Mouse (Mus musculus) embryo, embryonic 9.5 days (tissue): Measurements from ENCODE around the gene Vmn1r138.
"Not testable (repeated sequence)": the region's sequence is repeated elsewhere in the genome, so short reads cannot be mapped to it uniquely, and the experiment has no call there.

Experiments
- DNase-seq: peaks from one replicate; pipeline ENCODE4 v3.0.0-alpha.2; 2017; ENCODE audit errors: extremely low spot score

The Vmn1r138 gene

DNA sequence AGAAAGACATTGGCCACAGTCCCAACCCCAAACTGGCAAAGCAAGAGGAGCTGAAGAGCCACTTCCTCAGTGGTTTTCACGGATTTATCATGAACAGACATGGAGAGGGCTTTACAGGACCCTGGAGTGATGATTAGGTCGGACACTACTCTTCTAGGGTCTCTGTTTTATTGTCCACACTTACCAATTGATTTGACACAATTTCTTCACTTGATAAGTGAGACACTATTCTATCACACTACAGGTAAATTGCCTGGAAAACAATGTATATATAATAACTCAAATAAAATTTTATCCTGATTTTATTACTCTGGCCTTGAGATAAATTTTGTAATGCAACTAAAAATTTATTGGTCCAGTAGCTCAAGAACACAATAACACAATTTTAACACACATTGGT lies at the start of gene Vmn1r138:
Vmn1r138 (minus strand) TSS at position 101 of the 400 bp plus-strand sequence.
- DNase-seq, result not testable (repeated sequence)

DNA sequence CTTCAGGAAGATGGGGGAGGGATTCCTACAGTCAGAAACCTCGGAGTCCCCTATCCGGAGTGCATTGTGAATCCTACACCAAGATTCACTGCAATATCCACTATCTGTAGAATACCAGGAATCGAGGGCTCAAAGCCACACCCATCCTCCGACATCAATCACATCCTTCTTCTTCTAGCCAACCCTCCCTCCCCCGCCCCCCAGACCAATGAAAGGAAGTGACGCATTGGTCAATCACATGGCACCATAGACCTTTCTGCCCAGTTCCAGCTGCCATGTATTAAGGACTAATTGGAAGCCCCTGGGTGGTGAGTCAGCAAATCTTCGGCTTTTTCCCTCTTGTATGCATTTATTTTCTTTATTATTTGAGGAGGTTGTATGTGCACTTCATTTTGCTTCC lies 40.1 kb upstream of the Vmn1r138 start, which contains the start of gene Vmn1r139:
Vmn1r139 (plus strand) TSS at position 301 of the 400 bp plus-strand sequence.
- not testable (repeated sequence) for DNase-seq

DNA sequence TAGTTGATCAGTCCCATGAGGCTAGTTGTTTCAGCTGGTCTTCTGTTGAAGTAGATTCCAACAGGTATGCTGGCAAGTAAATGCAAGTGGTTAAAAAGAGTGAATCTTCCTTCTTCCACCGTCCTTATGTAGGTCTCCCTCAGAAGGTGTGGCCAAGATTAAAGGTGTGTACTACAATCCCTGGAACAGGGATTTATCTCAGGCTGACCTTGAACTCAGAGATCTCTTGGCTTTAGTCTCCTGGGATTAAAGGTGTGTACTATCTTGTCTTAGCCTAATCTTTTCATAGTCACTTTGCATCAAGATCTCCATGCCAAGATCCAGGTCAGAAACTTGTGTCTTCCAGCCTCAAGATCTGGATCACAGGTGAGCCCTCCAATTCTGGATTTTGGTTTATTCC lies 27.5 kb upstream of the Vmn1r138 start, which contains the start of gene Gm6176:
Gm6176 (minus strand) TSS at position 101 of the 400 bp plus-strand sequence.
- not testable (repeated sequence) for DNase-seq

DNA sequence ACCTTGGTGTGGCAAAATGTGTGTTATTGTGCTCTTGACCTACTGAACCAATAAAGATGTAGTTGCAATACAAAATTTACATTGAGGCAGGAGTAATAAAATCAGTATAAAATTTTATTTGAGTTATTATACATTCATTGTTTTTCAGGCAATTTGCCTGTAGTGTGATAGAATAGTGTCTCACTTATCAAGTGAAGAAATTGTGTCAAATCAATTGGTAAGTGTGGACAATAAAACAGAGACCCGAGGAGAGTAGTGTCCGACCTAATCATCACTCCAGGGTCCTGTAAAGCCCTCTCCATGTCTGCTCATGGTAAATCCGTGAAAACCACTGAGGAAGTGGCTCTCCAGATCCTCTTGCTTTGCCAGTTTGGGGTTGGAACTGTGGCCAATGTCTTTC lies 34.4 kb downstream of the Vmn1r138 start, which contains the start of gene Vmn1r137:
Vmn1r137 (plus strand) TSS at position 301 of the 400 bp plus-strand sequence.
- DNase-seq, result not testable (repeated sequence)
